Mouse (Mus musculus): ENCODE measurements at regions not wholly inside any gene's neighbourhood (a gene's known extent, or its start where the extent isn't known, plus 50 kb on each side); places are given as distances from the start of the nearest gene placed in this dataset.

DNA sequence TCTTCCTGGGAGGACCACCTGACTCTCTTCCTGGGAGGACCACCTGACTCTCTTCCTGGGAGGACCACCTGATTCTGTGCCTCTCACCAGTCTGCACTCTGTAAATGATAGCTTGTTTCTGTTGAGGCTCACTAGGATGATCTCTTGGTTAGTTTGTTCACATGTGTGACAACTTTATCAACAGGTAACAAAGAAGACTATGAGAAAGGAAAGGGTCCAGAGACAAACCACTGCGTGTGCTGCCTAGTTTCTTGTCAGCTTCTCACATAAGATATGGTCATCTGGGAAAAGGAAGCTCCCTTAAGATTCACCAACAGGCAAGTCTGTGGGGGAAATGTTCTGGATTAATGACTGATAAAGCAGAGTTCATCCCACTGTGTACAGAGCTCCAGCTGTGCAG lies 825.5 kb upstream of the 2610301B20Rik start:
- no peak for DNase-seq (ENCODE audit: low read depth)
- TF ChIP-seq POLR2A (IDR thresholded peaks at IDR 0.05; ENCODE audit: borderline replicate concordance, extremely low read depth, insufficient read depth, insufficient read length, poor library complexity, severe bottlenecking): no peak
- TF ChIP-seq CTCF (IDR thresholded peaks at IDR 0.05; ENCODE audit: borderline replicate concordance, extremely low read depth, insufficient read depth, insufficient read length): no peak

DNA sequence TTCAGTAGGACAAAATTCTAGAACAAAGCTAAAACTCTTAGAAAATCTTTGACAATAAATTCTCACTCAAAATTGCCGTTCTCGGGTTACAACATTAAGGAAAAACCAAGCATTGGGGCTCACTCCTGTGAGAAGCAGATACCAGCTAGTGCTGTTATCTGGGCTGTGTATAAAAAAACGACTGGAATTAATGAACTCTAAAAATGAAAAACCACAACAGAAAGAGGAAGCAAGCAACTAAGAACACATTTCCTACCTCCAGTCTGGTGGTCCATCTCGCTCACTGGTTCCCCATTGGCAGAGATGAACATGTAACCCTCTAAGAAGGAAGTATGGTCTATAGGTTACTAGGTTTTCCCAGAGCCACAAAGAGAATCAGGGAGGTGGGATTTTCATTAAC lies 824.9 kb upstream of the 2610301B20Rik start:
- no peak for DNase-seq (ENCODE audit: low read depth)
- TF ChIP-seq POLR2A (IDR thresholded peaks at IDR 0.05; ENCODE audit: borderline replicate concordance, extremely low read depth, insufficient read depth, insufficient read length, poor library complexity, severe bottlenecking): no peak
- no peak for TF ChIP-seq CTCF (IDR thresholded peaks at IDR 0.05; ENCODE audit: borderline replicate concordance, extremely low read depth, insufficient read depth, insufficient read length)

DNA sequence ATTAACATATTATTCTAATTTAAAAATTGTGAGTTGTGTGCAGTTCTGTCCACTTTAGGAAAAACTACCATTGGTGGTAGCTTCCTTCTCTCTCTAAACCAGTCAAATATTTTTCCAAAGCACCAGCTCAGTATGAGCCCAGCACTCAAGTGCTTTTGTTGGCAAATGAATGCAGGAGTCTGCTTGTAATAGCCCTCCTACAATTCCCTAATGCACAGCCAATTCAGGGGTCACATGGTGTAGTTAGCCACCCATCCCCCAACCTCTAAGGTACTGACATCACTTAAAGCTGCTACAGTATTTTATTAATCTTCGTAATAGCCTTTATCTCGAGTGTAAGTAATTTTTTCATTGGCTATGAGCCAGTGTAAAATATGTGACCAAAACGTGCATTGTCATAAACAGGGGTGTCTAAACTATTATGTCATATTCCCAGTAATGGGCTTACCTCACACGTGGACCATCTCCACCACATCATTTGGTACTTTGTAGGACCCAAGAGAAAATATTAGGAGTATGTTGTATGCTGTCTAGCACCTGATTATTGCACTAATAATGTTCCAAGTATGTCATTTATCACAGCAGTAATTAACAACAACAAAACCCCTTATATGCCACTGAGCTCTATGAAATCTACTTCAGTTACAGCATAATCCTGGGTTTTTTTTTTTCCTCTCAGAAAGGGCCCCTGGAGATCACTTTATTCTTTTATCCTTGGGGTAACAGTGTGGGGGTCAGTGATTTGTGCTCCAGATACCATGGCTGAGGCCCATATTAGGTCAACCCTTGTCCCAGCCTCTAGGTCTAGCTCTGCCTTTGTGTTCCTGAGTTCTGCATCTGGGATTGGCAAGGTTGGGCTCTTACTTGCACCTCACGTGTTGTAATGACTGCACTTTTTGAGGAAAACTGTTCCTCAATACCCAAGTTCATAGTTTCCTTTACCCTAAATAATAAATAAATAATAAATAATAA lies 822.7 kb upstream of the 2610301B20Rik start:
- DNase-seq (ENCODE audit: low read depth): peak; percentile 80
- TF ChIP-seq CTCF (IDR thresholded peaks at IDR 0.05; ENCODE audit: borderline replicate concordance, extremely low read depth, insufficient read depth, insufficient read length) (no peak), POLR2A (IDR thresholded peaks at IDR 0.05; ENCODE audit: borderline replicate concordance, extremely low read depth, insufficient read depth, insufficient read length, poor library complexity, severe bottlenecking) (no peak)

DNA sequence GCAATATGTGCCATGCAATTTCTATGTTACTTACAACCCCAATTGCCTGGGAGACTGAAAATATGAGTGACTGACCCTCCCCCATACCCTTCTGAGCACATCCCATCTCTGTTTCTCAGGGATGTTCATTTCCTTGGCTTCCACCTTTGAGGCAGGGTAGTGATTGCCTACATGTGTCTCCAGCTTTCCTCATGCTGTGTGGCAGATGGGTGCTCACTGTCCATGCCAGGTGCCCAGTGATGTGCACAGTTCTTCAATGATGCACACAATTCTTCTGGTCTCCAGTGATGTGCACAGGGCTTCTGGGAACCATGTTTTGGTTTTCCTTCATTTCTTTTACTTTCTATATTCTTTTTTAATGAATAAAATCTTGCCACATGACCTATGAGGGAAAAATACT lies 821.4 kb upstream of the 2610301B20Rik start:
- TF ChIP-seq POLR2A (IDR thresholded peaks at IDR 0.05; ENCODE audit: borderline replicate concordance, extremely low read depth, insufficient read depth, insufficient read length, poor library complexity, severe bottlenecking) (no peak), CTCF (IDR thresholded peaks at IDR 0.05; ENCODE audit: borderline replicate concordance, extremely low read depth, insufficient read depth, insufficient read length) (no peak)
- DNase-seq (ENCODE audit: low read depth): no peak

DNA sequence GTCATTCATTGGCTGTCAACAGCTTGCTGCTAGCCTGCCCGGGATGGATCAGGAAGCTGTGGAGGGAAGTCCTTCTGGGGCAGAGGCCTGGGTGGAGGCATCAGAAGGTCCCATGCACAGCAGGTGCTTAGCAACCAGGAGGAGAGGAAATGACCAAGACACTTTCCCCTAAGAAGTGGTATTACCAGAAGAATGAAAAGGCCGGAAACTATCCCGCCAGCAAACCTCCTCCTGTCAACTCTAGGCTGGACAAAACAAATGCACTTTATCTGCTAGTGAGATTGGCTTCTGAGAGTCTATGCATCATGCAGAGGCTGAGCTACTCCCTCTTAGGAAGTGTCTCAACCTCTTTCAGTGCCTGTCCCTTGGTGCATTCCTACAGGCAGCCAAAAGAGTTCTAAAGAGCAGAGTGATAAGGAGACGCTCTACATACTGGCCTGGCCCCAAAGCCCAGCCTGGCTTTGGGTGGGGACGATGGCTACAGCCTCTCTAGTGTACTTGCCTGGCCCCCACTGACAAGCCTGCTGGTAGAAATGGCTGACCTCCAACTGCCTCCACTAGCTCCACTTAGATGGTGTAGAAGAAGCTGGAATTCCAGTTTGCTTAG lies 801.7 kb upstream of the 2610301B20Rik start:
- DNase-seq (ENCODE audit: low read depth): no peak
- TF ChIP-seq CTCF (IDR thresholded peaks at IDR 0.05; ENCODE audit: borderline replicate concordance, extremely low read depth, insufficient read depth, insufficient read length) (no peak), POLR2A (IDR thresholded peaks at IDR 0.05; ENCODE audit: borderline replicate concordance, extremely low read depth, insufficient read depth, insufficient read length, poor library complexity, severe bottlenecking) (no peak)

DNA sequence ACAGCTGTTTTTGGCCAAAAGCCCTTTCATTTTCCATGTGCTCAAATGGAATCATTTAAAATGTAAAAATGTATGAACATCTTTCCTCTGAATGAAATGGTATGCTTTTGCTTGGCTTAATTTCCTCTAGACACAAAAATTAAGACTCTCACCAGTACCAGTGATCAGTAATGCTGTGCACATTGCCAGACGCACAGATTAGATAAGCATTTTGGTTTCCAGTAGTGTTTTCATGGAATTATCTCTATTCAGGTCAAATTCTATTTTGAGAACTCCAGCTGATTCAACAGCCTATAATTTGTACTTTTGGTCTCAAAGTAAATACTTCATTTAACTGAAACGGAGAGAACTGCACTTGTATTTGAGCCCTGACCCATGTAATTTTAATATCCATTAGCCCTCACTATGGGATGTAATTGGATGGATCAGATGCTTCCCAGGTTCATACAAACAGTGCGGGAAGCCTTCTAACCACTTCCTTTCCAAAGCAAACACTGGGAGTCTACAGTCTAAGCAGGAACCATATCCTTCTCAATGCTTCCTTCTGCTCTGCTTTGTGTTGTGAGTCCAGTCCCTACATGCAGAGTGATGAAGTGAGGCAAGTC lies 794.6 kb upstream of the 2610301B20Rik start:
- no peak for TF ChIP-seq POLR2A (IDR thresholded peaks at IDR 0.05; ENCODE audit: borderline replicate concordance, extremely low read depth, insufficient read depth, insufficient read length, poor library complexity, severe bottlenecking)
- TF ChIP-seq CTCF (IDR thresholded peaks at IDR 0.05; ENCODE audit: borderline replicate concordance, extremely low read depth, insufficient read depth, insufficient read length): no peak
- peak; percentile 39 for DNase-seq (ENCODE audit: low read depth)

DNA sequence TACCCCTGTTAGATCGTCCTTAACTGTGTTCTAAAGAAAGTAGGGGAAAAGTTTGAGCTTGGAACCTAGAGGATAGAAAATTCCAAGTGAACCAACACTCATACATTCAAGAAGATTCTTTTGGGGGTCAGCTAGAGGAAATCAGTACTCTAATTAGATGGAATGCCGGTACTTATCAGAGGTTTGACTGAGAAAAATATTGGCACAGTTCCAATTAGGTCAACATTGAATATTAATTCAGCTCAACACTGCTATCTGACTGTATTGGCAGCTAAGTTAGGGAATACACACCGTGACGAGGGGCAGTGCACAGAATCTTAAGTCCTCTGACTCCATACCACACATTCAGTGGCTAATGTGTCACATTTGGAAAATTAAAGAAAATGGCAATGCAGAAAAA lies 759.5 kb upstream of the 2610301B20Rik start:
- TF ChIP-seq CTCF (IDR thresholded peaks at IDR 0.05; ENCODE audit: borderline replicate concordance, extremely low read depth, insufficient read depth, insufficient read length): no peak
- TF ChIP-seq POLR2A (IDR thresholded peaks at IDR 0.05; ENCODE audit: borderline replicate concordance, extremely low read depth, insufficient read depth, insufficient read length, poor library complexity, severe bottlenecking): no peak
- peak; percentile 11 for DNase-seq (ENCODE audit: low read depth)

DNA sequence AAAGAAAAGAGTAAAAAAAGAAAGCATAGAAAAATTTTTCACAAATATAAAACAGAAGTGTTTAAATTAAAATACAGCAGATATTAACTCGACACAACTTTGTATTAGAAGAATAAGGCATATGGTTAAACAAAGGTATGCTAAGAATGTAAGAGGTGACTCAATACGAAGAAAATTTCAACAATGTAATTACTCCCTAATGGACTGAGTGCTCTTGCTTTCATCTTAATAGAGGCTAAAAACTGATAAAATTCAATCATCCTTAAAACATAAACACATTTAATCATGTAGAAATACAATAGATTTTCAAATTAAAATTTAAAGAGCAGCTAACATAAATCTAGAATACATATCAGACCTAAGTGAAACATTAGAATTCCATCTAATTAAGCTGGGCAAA lies 756.3 kb upstream of the 2610301B20Rik start:
- TF ChIP-seq POLR2A (IDR thresholded peaks at IDR 0.05; ENCODE audit: borderline replicate concordance, extremely low read depth, insufficient read depth, insufficient read length, poor library complexity, severe bottlenecking) (no peak), CTCF (IDR thresholded peaks at IDR 0.05; ENCODE audit: borderline replicate concordance, extremely low read depth, insufficient read depth, insufficient read length) (no peak)
- no peak for DNase-seq (ENCODE audit: low read depth)

DNA sequence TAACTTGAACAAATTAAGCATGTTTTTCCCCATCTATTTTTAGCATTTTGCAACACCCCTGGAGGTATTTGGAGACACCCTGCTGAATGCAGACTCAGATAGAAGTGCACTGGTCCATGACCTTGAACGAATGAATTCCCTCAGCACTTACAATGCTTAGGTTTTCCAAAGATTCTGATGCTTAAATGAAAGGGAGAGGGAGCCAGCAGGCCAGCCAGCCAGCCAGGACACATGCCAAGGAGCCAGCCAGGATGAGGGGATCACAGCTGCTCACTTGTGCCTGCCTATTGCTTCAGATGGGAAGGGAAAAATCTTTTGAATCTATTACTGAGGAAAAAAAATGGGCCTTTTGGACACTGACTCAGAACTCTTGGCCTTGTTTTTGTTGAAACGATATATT lies 750.0 kb upstream of the 2610301B20Rik start:
- TF ChIP-seq CTCF (IDR thresholded peaks at IDR 0.05; ENCODE audit: borderline replicate concordance, extremely low read depth, insufficient read depth, insufficient read length) (no peak), POLR2A (IDR thresholded peaks at IDR 0.05; ENCODE audit: borderline replicate concordance, extremely low read depth, insufficient read depth, insufficient read length, poor library complexity, severe bottlenecking) (no peak)
- peak; percentile 68 for DNase-seq (ENCODE audit: low read depth)

DNA sequence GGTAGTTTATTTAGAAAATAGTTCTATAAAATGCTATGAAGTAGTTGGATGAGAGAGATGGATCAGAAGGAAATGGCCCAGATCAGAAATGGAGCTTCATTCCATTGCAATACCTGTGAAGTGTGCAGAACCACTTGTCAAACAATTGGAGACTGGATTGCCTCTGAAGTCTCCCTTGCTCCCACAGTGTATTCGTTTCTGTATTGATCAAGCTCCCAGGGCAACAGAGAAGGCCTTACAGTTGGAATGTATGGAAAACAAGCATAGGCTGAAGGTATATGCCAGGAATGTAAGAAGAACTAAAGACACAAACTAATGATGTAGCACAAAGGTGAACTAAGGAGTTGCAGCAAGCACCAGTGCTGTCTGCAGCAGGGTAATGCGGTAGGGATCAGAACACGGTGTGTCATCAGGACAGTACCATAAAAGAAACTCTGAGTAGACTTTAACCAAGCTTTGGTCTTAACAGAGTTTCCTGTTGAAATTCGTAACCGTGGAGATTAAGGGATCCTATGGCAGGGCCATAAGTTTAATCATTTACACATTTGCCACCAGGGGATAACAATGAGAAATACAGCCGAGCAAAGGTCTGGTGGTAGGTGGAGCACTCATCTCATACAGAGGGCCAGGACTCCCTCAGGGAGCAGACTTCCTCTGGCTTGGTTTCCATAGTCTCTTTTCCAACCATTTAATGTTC lies 732.9 kb upstream of the 2610301B20Rik start:
- TF ChIP-seq POLR2A (IDR thresholded peaks at IDR 0.05; ENCODE audit: borderline replicate concordance, extremely low read depth, insufficient read depth, insufficient read length, poor library complexity, severe bottlenecking): no peak
- TF ChIP-seq CTCF (IDR thresholded peaks at IDR 0.05; ENCODE audit: borderline replicate concordance, extremely low read depth, insufficient read depth, insufficient read length): no peak
- DNase-seq (ENCODE audit: low read depth): no peak

DNA sequence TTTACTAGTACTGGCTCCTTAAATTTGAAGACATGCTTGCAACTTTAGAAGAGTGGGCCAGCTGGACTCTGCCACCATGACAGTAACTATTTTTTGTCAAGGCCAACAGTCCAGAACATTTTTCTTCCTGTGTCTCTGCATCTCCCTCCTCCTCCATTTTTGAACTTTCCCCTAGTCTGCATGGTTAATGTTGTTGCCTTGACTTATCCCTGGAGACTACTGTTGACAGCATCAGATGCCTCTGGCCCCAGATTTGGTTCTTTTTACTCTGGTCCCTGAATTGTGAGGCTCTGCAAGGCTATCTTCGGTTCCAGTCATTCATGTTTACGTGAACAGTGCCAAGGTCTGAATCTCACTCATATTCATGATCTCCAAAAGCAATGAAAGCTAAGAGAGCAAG lies 724.4 kb upstream of the 2610301B20Rik start:
- no peak for DNase-seq (ENCODE audit: low read depth)

More for the DNA sequence above, 724.4 kb upstream of the 2610301B20Rik start:
- TF ChIP-seq POLR2A (IDR thresholded peaks at IDR 0.05; ENCODE audit: borderline replicate concordance, extremely low read depth, insufficient read depth, insufficient read length, poor library complexity, severe bottlenecking) (no peak), CTCF (IDR thresholded peaks at IDR 0.05; ENCODE audit: borderline replicate concordance, extremely low read depth, insufficient read depth, insufficient read length) (no peak)
